Mouse (Mus musculus): ENCODE measurements around the gene Fam53b.

Gene Fam53b

GRCm38 (mm10) chr7:132703515-132704309 lies 110.0 kb downstream of the Fam53b start:
- no peak for DNase-seq

- no peak for DNase-seq
Measured at GRCm38 (mm10) chr7:132702492-132703070, 111.1 kb downstream of the Fam53b start.

DNA sequence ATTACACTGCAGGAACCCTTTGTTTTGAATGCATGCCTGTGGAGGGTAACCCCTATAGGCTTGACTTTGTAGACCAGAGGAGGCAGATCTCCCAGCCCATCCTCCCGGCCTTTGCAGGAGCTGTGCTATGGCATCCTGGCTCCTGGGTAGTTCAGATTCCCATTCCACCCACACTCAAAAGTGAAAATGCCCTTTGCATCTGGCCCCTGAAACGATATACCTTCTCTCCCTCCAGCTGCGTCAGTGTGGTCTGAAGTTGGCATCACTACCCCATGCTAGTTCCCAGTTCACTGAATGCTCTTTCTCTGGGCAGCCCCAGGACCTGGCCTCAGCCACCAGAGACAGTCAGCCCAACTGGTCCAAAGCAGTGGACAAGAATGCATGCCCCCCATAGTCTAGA lies 111.7 kb downstream of the Fam53b start:
- no peak for DNase-seq

- no peak for DNase-seq
Measured at GRCm38 (mm10) chr7:132701412-132701811, 112.3 kb downstream of the Fam53b start.

- DNase-seq = no peak
Measured at GRCm38 (mm10) chr7:132700107-132700506, 113.6 kb downstream of the Fam53b start.

- DNase-seq = no peak
Measured at GRCm38 (mm10) chr7:132699639-132700038, 114.0 kb downstream of the Fam53b start.

- DNase-seq = no peak
Measured at GRCm38 (mm10) chr7:132699165-132699564, 114.5 kb downstream of the Fam53b start.

DNA sequence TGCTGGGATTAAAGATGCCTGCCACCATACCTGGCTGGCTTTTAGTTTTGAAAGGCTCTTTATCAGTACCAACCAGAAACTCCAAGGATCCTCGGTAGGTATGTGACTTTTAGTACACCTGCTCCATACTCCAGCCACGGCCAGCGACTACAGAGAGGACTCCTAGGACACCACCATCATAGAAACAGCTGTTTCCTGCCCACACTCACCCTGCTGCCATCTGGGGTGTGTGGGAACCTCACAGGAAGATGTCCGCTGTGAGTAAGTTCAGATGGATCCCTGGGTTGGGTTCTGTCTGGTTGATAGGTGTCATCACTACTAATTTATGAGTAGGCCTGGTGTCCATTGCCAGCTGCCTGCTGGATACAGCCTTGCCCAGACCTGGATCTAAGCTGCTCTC lies 114.9 kb downstream of the Fam53b start:
- no peak for DNase-seq

DNA sequence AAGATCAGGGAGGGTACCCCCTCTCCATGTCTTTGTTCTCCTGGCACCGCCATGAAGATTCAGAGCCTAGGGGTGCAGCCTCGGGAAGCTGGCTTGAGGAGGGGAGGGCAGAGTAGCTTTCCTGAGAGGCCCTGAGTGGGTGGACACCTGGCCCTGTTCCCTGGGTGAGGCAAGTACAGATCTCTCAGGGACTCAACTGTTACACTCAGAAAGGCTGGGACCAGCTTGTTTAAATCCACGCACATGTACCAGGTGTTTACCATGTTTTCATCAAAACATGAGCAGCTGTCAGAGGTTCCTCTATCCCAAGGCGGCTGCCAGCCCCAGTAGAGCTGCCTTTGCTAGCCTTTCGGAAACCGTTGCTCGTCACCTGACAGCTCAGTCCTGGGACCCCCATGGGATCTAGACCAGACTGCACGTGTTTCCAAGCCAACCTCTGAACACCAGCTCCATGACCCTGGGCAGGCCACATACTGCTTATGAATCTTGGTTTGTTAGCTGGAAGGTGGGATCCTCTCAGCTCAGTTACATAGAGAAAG lies 116.4 kb downstream of the Fam53b start:
- no peak for DNase-seq

DNA sequence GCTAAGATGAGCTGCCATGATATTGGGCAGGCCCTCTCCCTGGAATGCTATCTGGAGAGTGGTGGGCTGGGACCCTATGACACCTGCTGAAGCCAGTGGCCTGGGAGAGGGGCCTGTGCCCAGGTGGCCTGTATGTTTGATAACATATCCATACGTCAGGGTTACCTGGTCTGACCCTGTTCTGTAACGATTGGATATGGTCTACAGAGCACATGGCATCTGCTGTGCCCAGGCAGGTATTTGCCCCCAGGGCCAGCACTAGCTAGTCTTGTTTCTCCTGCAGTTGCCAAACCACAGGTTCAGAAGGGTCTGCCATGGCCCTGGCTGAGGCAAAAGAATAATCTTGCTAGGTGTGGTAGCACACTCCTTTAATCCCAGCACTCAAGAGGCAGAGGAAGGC lies 120.1 kb downstream of the Fam53b start:
- no peak for DNase-seq

GRCm38 (mm10) chr7:132692719-132693118 lies 121.0 kb downstream of the Fam53b start:
- DNase-seq = no peak

DNA sequence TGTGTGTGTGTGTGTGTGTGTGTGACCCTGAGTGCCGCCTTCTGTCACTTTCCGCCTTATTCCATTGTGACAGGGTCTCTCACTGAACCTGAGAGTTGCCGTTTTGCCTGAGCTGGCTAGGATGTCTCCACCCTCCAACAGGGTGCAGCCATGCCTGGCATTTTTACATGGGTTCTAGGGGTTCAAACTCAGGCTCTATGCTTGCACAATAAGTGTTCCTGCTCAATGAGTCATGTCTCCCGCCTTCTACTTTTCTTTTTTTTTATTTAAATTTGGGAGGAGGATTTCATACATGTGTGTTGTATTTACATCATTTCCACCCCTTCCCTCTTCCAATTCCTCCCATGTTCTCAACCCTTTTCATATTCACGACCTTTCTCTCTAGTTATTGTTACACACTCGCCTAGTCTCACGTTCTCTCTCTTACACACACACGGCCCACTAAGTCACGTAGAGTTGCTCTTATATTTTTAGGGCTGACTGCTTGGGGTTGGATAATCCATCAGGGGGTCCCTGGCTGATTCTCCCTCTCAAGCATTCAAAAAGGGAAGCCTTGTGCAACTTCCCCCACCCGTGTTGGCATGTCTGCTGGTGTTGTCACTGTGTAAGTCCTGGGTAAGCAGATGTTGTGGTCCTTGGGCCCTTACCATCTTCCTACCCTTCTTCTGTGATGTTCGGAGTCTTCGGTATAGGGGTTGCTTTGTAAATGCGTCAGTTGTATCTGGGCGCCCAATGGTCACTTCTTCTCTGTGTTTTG lies 122.8 kb downstream of the Fam53b start:
- no peak for DNase-seq

GRCm38 (mm10) chr7:132689722-132690121 lies 124.0 kb downstream of the Fam53b start:
- no peak for DNase-seq

DNA sequence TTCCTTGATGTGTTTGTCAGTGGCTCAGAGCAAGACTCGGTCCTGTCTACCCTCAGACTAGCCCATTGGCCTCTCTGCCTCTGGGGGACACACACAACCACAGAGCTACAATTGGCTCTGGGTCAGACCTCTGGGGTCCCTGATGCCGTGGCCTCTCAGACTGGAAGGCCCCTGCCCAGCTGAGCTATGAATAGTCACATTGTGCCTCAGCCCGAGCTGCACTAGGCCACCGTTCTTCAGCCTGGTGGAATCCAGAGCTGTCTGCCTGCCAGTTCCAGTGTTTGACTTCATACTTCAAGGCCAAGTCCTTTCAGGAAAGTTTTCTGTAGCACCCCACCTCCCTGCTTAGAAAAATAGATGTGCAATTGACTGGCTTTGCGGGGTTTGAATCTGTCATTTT lies 125.0 kb downstream of the Fam53b start:
- peak; percentile 53 for DNase-seq

- DNase-seq = no peak
Measured at GRCm38 (mm10) chr7:132687897-132688296, 125.8 kb downstream of the Fam53b start.

- no peak for DNase-seq
Measured at GRCm38 (mm10) chr7:132686515-132686914, 127.2 kb downstream of the Fam53b start.

DNA sequence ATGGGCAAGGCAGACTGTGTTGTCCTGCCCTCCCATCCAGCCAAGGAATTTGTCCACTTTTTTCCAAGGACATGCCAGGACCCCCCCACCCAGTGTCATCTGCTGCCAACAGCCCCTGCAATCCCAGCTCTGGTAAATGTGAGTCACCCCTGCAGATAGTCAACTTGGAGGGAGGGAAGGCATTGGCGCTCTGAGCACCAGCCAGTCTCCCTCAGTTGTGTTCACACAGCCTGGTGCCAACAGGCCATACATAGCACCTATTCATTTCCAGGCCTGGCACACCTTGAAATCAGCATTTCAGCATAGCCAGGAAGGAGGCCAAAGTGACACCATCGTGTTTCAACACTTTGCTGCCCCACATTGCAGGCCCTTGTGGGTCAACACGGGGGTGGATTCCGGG lies 129.8 kb downstream of the Fam53b start:
- no peak for DNase-seq

GRCm38 (mm10) chr7:132682901-132683300 lies 130.8 kb downstream of the Fam53b start:
- DNase-seq = peak; percentile 69

DNA sequence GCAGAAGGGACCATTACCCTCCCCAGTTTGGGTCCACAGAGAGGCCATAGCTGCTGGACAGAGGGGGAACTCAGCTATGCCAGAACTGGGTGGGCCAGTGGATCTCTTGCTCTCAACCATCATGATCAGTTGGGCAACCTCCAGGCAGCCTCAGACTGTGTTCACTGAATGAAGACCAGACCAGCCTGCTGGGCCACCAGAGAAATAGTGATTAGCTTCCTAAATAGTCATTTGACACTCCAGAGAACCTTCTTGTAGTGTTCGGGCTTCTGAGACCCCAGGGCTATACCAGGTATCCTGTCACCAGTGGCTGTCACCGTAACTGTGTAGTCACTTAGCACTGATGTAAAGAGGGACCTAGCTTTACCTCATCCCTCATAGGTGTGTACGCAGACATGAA lies 131.3 kb downstream of the Fam53b start:
- no peak for DNase-seq

GRCm38 (mm10) chr7:132681831-132682230 lies 131.9 kb downstream of the Fam53b start:
- DNase-seq = no peak

GRCm38 (mm10) chr7:132681296-132681695 lies 132.4 kb downstream of the Fam53b start:
- peak; percentile 95 for DNase-seq

DNA sequence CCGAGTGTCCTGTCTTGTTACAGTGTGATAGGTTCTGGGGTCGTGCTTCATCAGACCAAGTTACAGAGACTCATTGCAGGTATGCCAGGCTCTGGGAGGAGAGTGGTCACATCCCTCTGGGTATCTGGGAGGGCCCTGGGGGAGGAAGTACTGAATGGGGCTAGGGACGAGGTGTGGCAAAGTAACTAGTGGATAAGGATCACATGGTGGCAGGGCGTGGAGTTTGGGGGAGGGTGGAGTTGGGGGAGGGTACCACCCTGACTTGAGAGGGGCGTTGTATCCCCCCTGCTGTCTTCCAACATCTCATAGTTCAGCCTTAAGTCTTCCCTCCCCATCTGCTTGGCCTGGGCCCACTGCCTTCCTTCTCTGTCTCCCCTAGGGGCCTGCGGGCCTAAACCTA lies 134.1 kb downstream of the Fam53b start:
- DNase-seq = no peak

- DNase-seq = peak; percentile 97
Measured at GRCm38 (mm10) chr7:132679117-132679516, 134.6 kb downstream of the Fam53b start.

- DNase-seq = peak; percentile 8
Measured at GRCm38 (mm10) chr7:132675922-132676321, 137.8 kb downstream of the Fam53b start.
